Mouse (Mus musculus): ENCODE data around the gene Lrmda.

DNA sequence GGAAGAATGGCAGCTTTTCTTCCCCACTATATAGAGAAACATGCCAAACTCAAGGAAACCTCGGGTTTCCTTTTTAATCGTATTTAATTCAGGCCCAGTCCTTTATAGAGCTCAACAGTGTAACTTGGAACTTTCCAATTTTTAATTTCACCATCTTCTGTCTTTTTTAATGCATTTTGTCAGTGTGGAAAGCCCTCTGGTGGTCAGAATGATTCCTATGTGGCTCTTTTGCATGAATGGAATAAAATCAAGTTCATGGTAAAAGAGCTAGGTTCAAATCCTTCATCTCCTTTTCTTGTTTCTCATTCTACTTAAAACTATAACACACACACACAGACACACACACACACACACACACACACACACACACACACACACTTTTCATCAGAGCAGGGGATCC lies 425.0 kb downstream of the Lrmda start:
- TF ChIP-seq CTCF (IDR thresholded peaks at IDR 0.05; ENCODE audit: low read depth, low read length) (no peak), POLR2A (IDR thresholded peaks at IDR 0.05; ENCODE audit: extremely low read depth, insufficient read depth, low read length) (no peak)

All from liver, adult 2 months (tissue).